Mouse (Mus musculus): Measurements from ENCODE around the gene Rpl37a. TPM values are rescaled to one million over a fixed set of nuclear protein-coding genes. Genes with fewer than 3 reads are reported as not detected.

Rpl37a gene
- total RNA-seq, 2 experiments from 2014 or later, result 587 to 604 TPM

DNA sequence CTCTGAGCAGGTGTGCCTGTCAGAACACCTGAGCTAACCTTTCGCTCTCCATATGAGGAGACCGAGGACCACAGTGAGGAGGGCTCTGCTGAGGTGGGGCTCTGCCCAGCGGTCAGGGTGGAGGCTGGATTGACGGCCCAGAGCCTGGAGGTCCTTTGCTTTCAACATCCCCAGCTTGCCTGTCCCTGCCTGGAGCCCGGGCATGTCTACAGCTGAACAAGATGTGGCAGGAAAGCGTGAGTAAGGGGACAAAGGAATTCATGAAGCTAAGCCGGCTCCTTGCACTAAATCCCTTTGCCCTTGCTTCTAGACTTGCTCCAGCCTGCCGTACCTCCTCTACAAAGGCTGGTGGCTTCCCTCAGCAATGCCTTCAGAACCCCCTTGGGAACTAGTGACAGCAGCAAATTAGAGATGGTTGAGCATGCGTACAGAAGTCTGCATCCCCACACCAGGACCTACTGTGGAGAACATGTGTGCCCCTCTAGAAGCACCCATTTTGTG lies 22.2 kb downstream of the Rpl37a start:
- intact Hi-C loops (cut with DNase I), result no loop called here

DNA sequence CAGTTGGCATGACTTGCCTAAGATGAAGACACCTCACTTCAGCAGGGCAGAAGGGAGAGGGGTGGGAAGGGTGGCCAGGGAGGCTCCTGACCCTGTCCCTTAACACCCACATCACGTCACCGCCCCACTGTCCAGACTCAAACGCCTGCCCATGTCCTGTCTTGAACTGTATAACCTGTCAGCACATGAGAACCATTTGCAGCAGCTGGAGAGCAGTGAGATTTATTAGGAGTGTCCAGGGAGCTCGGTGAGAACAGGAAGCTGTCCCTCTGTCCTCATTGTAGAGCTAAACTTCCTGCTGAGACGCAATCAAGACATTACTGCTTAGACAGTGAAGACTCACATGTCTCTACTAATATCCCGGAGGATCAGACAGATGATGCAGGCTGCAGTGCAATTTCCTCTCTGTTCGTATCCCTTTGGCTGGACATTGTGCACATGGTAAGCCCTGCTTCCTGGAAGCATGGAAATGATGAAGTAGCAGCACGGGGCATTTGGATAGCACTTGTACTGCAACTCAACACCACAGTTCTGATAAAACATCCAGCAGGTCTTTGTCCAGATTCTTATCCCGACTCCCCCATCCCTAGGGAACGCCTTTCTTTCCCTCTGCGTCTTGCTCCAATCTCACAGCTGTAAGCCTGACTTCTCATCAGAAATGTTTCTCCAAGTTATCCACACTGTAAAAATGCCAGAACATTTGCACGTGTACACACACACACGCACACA lies 25.5 kb downstream of the Rpl37a start:
- no peak for DNase-seq
- intact Hi-C loops (cut with DNase I), result no loop called here

More for the DNA sequence above, 22.2 kb downstream of the Rpl37a start:
- no peak for DNase-seq

- intact Hi-C loops (cut with DNase I), result no loop called here
- DNase-seq, result peak in 1 of 2 experiments; percentile 21
Measured at GRCm38 (mm10) chr1:72738946-72739680, 28.0 kb downstream of the Rpl37a start.

DNA sequence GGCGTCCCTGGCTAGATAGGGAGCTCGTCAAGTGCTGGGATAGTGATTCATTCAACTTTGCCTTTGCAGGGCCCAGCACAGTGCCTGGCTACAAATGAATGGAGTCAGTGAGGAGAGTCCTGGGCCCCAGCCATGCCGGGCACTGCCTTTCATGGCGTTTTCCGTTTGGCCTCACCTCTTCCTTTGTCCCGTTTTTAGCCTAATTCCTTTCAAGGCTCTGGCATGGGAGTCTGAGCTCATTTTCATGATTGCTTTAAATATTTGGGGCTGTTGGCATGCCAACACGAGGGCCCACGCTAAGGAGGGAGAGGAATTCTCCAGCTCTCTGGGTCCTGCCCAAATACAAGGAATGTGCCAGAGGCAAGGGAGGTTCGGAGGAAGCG lies 28.6 kb downstream of the Rpl37a start:
- no peak for DNase-seq
- intact Hi-C loops (cut with DNase I), result no loop called here

DNA sequence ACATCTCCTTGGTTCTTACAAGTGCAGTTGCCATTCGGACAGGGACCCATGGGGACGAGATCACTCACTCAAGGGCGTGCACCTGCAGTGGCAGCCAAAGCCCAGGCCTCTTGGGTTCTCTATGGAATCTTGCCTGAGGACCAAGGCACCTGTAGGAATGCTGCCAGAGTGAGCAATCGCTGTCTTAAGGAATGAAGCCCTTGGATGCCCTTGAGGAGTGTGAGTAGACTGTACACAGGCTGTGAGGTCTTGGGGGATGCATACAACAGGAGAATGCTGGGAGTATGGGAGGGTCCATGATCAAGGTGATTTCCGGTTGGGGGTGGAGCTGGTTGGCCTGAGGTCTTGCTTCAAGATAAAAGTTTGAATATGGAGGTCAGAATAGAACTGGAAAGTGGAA lies 30.3 kb downstream of the Rpl37a start:
- DNase-seq, result no peak
- intact Hi-C loops (cut with DNase I), result no loop called here

- no peak for DNase-seq
- intact Hi-C loops (cut with DNase I), result no loop called here
Measured at GRCm38 (mm10) chr1:72744816-72745506, 33.9 kb downstream of the Rpl37a start.

DNA sequence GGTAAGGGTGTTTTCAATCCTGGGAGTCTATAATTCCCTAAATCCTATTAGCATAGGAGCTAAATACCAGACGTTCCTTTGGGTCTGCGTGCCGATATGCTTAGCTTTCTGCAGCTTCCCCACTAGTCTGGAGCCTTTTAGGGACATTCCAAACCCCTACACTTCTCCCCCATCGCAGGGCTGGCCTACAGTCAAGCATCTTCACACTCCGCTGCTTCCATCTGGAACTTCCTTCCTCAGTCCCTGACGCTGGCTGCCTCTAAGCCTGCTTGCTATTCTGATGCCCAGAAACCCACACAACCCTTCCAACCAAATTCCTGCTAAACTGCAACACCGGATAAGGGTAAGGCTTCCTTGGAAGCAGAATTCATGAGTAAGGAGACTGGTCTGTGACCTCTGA lies 35.3 kb downstream of the Rpl37a start:
- no peak for DNase-seq
- intact Hi-C loops (cut with DNase I), result no loop called here

DNA sequence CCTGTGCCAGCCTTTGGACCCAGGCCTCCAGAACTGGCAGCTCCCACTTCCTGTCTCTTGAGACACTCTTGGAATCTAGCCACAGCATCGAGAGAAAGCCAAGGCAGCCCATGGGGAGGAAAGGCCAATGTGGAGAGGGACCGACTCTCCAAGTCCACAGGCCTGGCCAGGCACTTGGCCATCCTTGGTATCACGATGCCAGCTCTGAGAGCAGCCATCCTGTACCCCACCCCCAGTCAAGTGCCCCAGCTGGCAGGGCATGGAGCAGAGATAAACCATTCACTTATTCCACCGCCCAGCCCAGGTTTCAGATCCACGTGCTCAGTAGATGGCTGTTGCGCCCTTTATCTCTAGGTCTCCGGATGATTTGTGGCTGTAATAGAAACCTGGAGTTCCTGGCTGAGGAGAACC lies 40.3 kb downstream of the Rpl37a start:
- DNase-seq, result peak; percentile 17 to 21
- intact Hi-C loops (cut with DNase I), result no loop called here

DNA sequence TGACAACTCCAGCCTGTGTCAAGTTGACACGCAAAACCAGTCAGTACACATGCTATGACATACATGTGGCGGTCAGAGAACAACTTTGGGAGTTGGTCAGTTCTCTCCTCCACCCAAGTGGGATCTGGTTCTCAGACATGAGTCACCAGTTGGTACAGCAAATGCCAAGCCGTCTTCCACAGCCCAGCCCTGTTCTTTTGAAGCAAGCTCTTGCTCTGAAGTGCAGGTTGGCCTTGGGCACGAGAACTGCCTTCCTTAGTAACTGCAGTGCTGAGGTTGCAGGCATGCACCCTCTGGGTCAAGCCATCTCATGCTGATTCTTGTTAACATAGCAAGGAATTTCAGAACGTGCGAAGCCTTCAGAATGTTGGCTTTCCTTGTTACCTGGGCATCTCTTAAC lies 42.1 kb downstream of the Rpl37a start:
- DNase-seq, result no peak
- intact Hi-C loops (cut with DNase I), result no loop called here

- DNase-seq, result no peak
- intact Hi-C loops (cut with DNase I), result no loop called here
Measured at GRCm38 (mm10) chr1:72755227-72755626, 44.1 kb downstream of the Rpl37a start.

- no peak for DNase-seq
- intact Hi-C loops (cut with DNase I), result no loop called here
Measured at GRCm38 (mm10) chr1:72755801-72756200, 44.7 kb downstream of the Rpl37a start.

DNA sequence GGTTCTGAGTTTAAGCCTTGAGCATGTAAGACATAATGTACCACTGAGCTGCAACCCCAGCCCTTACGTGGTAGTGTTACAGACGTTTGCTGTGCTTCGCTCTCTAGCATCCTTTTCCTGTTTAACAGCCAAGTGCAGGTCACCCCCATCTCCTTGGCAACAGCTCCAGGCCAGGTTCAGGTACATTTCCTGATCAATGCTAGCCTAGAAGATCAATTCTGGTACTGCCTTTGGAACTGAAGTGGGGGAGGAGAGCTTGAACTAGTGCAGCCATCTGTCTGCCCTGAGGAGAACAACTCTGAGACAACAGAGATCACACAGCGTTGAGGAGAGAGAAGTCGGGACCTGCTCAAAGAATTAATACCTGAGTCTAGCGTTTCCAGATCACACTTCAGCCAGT lies 48.7 kb downstream of the Rpl37a start:
- intact Hi-C loops (cut with DNase I), result no loop called here
- DNase-seq, result no peak

Other genes starting within 250 kb of the Rpl37a start
- not detected for gene March4, start 174.4 kb upstream of the Rpl37a start, total RNA-seq (2021)
- gene Smarcal1, start 128.0 kb upstream of the Rpl37a start, total RNA-seq (2021), result 10 to 100 TPM; 24.2 to 26.8 TPM
- not detected for gene Ankar, start 10.7 kb upstream of the Rpl37a start, total RNA-seq (2021)
- gene Igfbp2, start 113.2 kb downstream of the Rpl37a start, total RNA-seq (2021), result under 1 TPM in 1 of 2 experiments, not detected in 1; 0.22 TPM
- 100 to 1,000 TPM in 1 of 2 experiments, 10 to 100 TPM in 1; 95.6 to 123 TPM for gene Igfbp5, start 163.6 kb downstream of the Rpl37a start, total RNA-seq (2021)